In genomic region chr5:110403931-110404330, GRCm38 (mm10) we compare ENCODE assay signal across 33 mouse cellular contexts. TPM values are rescaled to one million over a fixed set of nuclear protein-coding genes. Genes with fewer than 3 reads are reported as not detected.
DNase-seq lines count a peak whose midpoint lies in the region; ATAC-seq and TF ChIP-seq lines count a peak whose summit lies in the region.
"Had no signal": no experiment of that assay in that cellular context is flagged by ENCODE, and none has a peak within 500 bp of the region (broad histone marks: within the 10 kb centered on the region; RNA-seq: fewer than 3 reads in every experiment).

No protein-coding gene starts in this region.

- no peak overlapping the region for H3K27ac ChIP-seq in forebrain, embryonic 16.5 days (ENCODE audit: low read length)
- no peak overlapping the region for H3K27ac ChIP-seq in forebrain, postnatal 0 days (ENCODE audit: low read depth, low read length)
- H3K27ac ChIP-seq in heart, embryonic 15.5 days: peak overlapping the region; percentile 72
- H3K27ac ChIP-seq: embryonic facial prominence, embryonic 15.5 days; hindbrain, embryonic 15.5 days; intestine, embryonic 15.5 days; limb, embryonic 15.5 days; liver, embryonic 14.5 days; lung, embryonic 15.5 days; midbrain, embryonic 15.5 days; neural tube, embryonic 13.5 days had no signal

- H3K36me3 ChIP-seq in forebrain, embryonic 16.5 days (ENCODE audit: control insufficient read depth, insufficient read depth): no peaks in the 10 kb centered on the region
- H3K36me3 ChIP-seq in forebrain, postnatal 0 days (ENCODE audit: insufficient read depth): no peaks in the 10 kb centered on the region; the same call in 1 of the 2 replicates
- no peaks in the 10 kb centered on the region for H3K36me3 ChIP-seq in heart, embryonic 15.5 days
- H3K36me3 ChIP-seq: hindbrain, embryonic 15.5 days; limb, embryonic 15.5 days; lung, embryonic 15.5 days; midbrain, embryonic 15.5 days; neural tube, embryonic 13.5 days had no signal

- ATAC-seq in forebrain, embryonic 16.5 days: peak; percentile 16; the same call in 1 of the 2 replicates
- no peak for ATAC-seq in forebrain, postnatal 0 days
- peak; percentile 52; the same call in 1 of the 2 replicates for ATAC-seq in heart, embryonic 15.5 days (replicated peaks; ENCODE audit: insufficient number of reproducible peaks, insufficient read depth, low FRiP score, low read depth)
- ATAC-seq: activated CD4-positive, CD25-positive, alpha-beta regulatory T cell, adult 4 months; intestine, embryonic 15.5 days; midbrain, embryonic 15.5 days had no signal

- no peak overlapping the region for H3K4me3 ChIP-seq in forebrain, embryonic 16.5 days (replicated peaks; ENCODE audit: low read length)
- no peak overlapping the region for H3K4me3 ChIP-seq in forebrain, postnatal 0 days (ENCODE audit: low read depth, low read length)
- no peak overlapping the region for H3K4me3 ChIP-seq in heart, embryonic 15.5 days
- H3K4me3 ChIP-seq: embryonic facial prominence, embryonic 15.5 days; hindbrain, embryonic 15.5 days; intestine, embryonic 15.5 days; limb, embryonic 15.5 days; lung, embryonic 15.5 days; midbrain, embryonic 15.5 days; neural tube, embryonic 13.5 days had no signal

- H3K4me2 ChIP-seq in forebrain, embryonic 16.5 days (ENCODE audit: low read length): no peak overlapping the region
- H3K4me2 ChIP-seq in forebrain, postnatal 0 days (ENCODE audit: low read depth): no peak overlapping the region
- H3K4me2 ChIP-seq in heart, embryonic 15.5 days: no peak overlapping the region
- H3K4me2 ChIP-seq: embryonic facial prominence, embryonic 15.5 days; hindbrain, embryonic 15.5 days; intestine, embryonic 15.5 days; limb, embryonic 15.5 days; lung, embryonic 15.5 days; midbrain, embryonic 15.5 days; neural tube, embryonic 13.5 days had no signal

- no peak for TF ChIP-seq CTCF in forebrain, postnatal 0 days (IDR thresholded peaks at IDR 0.05; ENCODE audit: low read depth)

- 25% methylated on average over 3 of the region's 3 CpGs for WGBS in forebrain, embryonic 16.5 days
- 39% methylated on average over 3 of the region's 3 CpGs for WGBS in forebrain, postnatal 0 days
- WGBS in heart, embryonic 15.5 days: 17% methylated on average over 3 of the region's 3 CpGs

- no peak overlapping the region for H3K9ac ChIP-seq in forebrain, embryonic 16.5 days (replicated peaks; ENCODE audit: low read depth, low read length)
- H3K9ac ChIP-seq in forebrain, postnatal 0 days: no peak overlapping the region
- no peak overlapping the region for H3K9ac ChIP-seq in heart, embryonic 15.5 days
- H3K9ac ChIP-seq: embryonic facial prominence, embryonic 15.5 days; hindbrain, embryonic 15.5 days; intestine, embryonic 15.5 days; limb, embryonic 15.5 days; liver, embryonic 14.5 days; lung, embryonic 15.5 days; midbrain, embryonic 15.5 days; neural tube, embryonic 13.5 days had no signal

- peaks cover 13% of the 10 kb centered on the region for H3K4me1 ChIP-seq in forebrain, embryonic 16.5 days (replicated peaks; ENCODE audit: control insufficient read depth, insufficient read depth, low read length)
- no peaks in the 10 kb centered on the region for H3K4me1 ChIP-seq in forebrain, postnatal 0 days (ENCODE audit: insufficient read depth)
- peaks cover 23% of the 10 kb centered on the region for H3K4me1 ChIP-seq in heart, embryonic 15.5 days (replicated peaks)
- H3K4me1 ChIP-seq: embryonic facial prominence, embryonic 15.5 days; intestine, embryonic 15.5 days; limb, embryonic 15.5 days; lung, embryonic 15.5 days had no signal

- no peaks in the 10 kb centered on the region for H3K9me3 ChIP-seq in forebrain, embryonic 16.5 days (ENCODE audit: control insufficient read depth, low read length)
- no peaks in the 10 kb centered on the region for H3K9me3 ChIP-seq in forebrain, postnatal 0 days (ENCODE audit: low read length)
- H3K9me3 ChIP-seq in heart, embryonic 15.5 days (replicated peaks): no peaks in the 10 kb centered on the region
- H3K9me3 ChIP-seq: embryonic facial prominence, embryonic 15.5 days; G1E; hindbrain, embryonic 15.5 days; intestine, embryonic 15.5 days; limb, embryonic 15.5 days; lung, embryonic 15.5 days; midbrain, embryonic 15.5 days; neural tube, embryonic 13.5 days had no signal

- no peaks in the 10 kb centered on the region for H3K27me3 ChIP-seq in forebrain, embryonic 16.5 days (replicated peaks; ENCODE audit: control insufficient read depth, insufficient read depth, low read length)
- no peaks in the 10 kb centered on the region for H3K27me3 ChIP-seq in forebrain, postnatal 0 days (ENCODE audit: insufficient read depth, low read length)
- no peaks in the 10 kb centered on the region for H3K27me3 ChIP-seq in heart, embryonic 15.5 days
- H3K27me3 ChIP-seq: CH12.LX; embryonic facial prominence, embryonic 15.5 days; hindbrain, embryonic 15.5 days; intestine, embryonic 15.5 days; limb, embryonic 15.5 days; lung, embryonic 15.5 days; midbrain, embryonic 15.5 days; neural tube, embryonic 13.5 days had no signal

- no peak for DNase-seq in forebrain, postnatal 0 days
- no peak for DNase-seq in heart, adult 9 months (ENCODE audit: low spot score in 2 of 2)
- peak; percentile 71 for DNase-seq in retina, postnatal 1 day
- DNase-seq in retina, embryonic 14.5 days (ENCODE audit: low spot score): no peak
- no peak for DNase-seq in cerebellum, adult 11-12 months
- DNase-seq: B cell, adult 2 months; cerebellum, adult 9-11 months; gastrocnemius, postnatal 25 days; kidney, adult 8-10 months; kidney, postnatal 10 days; left cerebral cortex, postnatal 4 days; lung, postnatal 36 days; thymus, adult 18-20 months; thymus, postnatal 36 days had no signal

RNA-seq across cellular contexts. Expression of gene Fbrsl1, which starts 44.4 kb away (rescaled TPM):
- 19.7 and 23.9 TPM in 2 replicates for polyA plus RNA-seq in forebrain, embryonic 16.5 days (2015; fragmentation: Nextera tagmentation; extraction: Ambion mirVana)
- total RNA-seq in forebrain, postnatal 0 days (2014; rRNA removed): 28.1 and 30.3 TPM in 2 replicates
- 20.2 and 21.3 TPM in 2 replicates for polyA plus RNA-seq in forebrain, postnatal 0 days (2015; fragmentation: Nextera tagmentation; extraction: Ambion mirVana)
- polyA plus RNA-seq in heart, embryonic 15.5 days (2015; fragmentation: Nextera tagmentation; extraction: Ambion mirVana): 6.6 and 11.6 TPM in 2 replicates

RNA-seq across cellular contexts. Expression of gene Lrcol1, which starts 59.4 kb away (rescaled TPM):
- polyA plus RNA-seq in forebrain, embryonic 16.5 days (2015; fragmentation: Nextera tagmentation; extraction: Ambion mirVana): not detected in 2 replicates
- total RNA-seq in forebrain, postnatal 0 days (2014; rRNA removed): not detected in 2 replicates
- polyA plus RNA-seq in forebrain, postnatal 0 days (2015; fragmentation: Nextera tagmentation; extraction: Ambion mirVana): not detected in 2 replicates
- polyA plus RNA-seq in heart, embryonic 15.5 days (2015; fragmentation: Nextera tagmentation; extraction: Ambion mirVana): not detected in 2 replicates
- total RNA-seq: CH12.LX; common myeloid progenitor, adult 5-6 weeks; G1E; gastrocnemius, postnatal 25 days; heart, postnatal 25 days; layer of hippocampus, postnatal 14 days; left cerebral cortex, adult 8-10 months; left cerebral cortex, postnatal 4 days had no signal
- polyA plus RNA-seq: activated CD4-positive, CD25-positive, alpha-beta regulatory T cell, adult 4 months; brain, embryonic 14.5 days; embryonic facial prominence, embryonic 15.5 days; G1E; hindbrain, embryonic 15.5 days; intestine, embryonic 15.5 days; limb, embryonic 15.5 days; liver, embryonic 14.5 days; midbrain, embryonic 15.5 days; neural tube, embryonic 13.5 days; stomach, embryonic 16.5 days had no signal
